Mouse (Mus musculus) gonadal fat pad, adult 2 months (tissue): ENCODE data around the gene Dscaml1. TPM values are rescaled to one million over a fixed set of nuclear protein-coding genes. Genes with fewer than 3 reads are reported as not detected.

Source experiments
- DNase-seq: peaks from one replicate; pipeline ENCODE4 v3.0.0-alpha.2; 2012; ENCODE audit warnings: low read depth
- polyA plus RNA-seq: library from polyadenylated mRNA; depleted of rRNA; stranded (reverse); fragments of >200 nt; gene quantifications from 2 replicates; pipeline ENCODE4 v1.2.3, GENCODE M21; 2012

The Dscaml1 gene
- polyA plus RNA-seq, 1 experiment = 1.2 TPM

GRCm38 (mm10) chr9:45411803-45412202, 14.6 kb upstream of the Dscaml1 start:
- DNase-seq = no peak

- DNase-seq = no peak
Observed at GRCm38 (mm10) chr9:45412287-45412686, 14.1 kb upstream of the Dscaml1 start.

GRCm38 (mm10) chr9:45412700-45413477, 13.5 kb upstream of the Dscaml1 start:
- no peak for DNase-seq

GRCm38 (mm10) chr9:45413478-45414140, 12.8 kb upstream of the Dscaml1 start:
- DNase-seq = no peak

- no peak for DNase-seq
Observed at GRCm38 (mm10) chr9:45415912-45416311, 10.5 kb upstream of the Dscaml1 start.

- DNase-seq = no peak
Observed at GRCm38 (mm10) chr9:45417245-45417644, 9.2 kb upstream of the Dscaml1 start.

GRCm38 (mm10) chr9:45418252-45418651, 8.2 kb upstream of the Dscaml1 start:
- DNase-seq = no peak

GRCm38 (mm10) chr9:45421209-45421608, 5.2 kb upstream of the Dscaml1 start:
- DNase-seq = no peak

- DNase-seq = no peak
Observed at GRCm38 (mm10) chr9:45422761-45423298, 3.6 kb upstream of the Dscaml1 start.

GRCm38 (mm10) chr9:45429392-45429791, 3.0 kb downstream of the Dscaml1 start:
- no peak for DNase-seq

- DNase-seq = no peak
Observed at GRCm38 (mm10) chr9:45429951-45430697, 3.7 kb downstream of the Dscaml1 start.

GRCm38 (mm10) chr9:45430698-45430959, 4.2 kb downstream of the Dscaml1 start:
- DNase-seq = no peak

GRCm38 (mm10) chr9:45431150-45431549, 4.7 kb downstream of the Dscaml1 start:
- no peak for DNase-seq

GRCm38 (mm10) chr9:45432639-45433038, 6.2 kb downstream of the Dscaml1 start:
- DNase-seq = no peak

- DNase-seq = no peak
Observed at GRCm38 (mm10) chr9:45433119-45433518, 6.7 kb downstream of the Dscaml1 start.

- DNase-seq = no peak
Observed at GRCm38 (mm10) chr9:45434171-45434570, 7.7 kb downstream of the Dscaml1 start.

- no peak for DNase-seq
Observed at GRCm38 (mm10) chr9:45439025-45439424, 12.6 kb downstream of the Dscaml1 start.

- peak; percentile 67 for DNase-seq
Observed at GRCm38 (mm10) chr9:45440083-45440784, 13.8 kb downstream of the Dscaml1 start.

GRCm38 (mm10) chr9:45444251-45444798, 17.9 kb downstream of the Dscaml1 start:
- DNase-seq = no peak

- no peak for DNase-seq
Observed at GRCm38 (mm10) chr9:45449658-45450057, 23.2 kb downstream of the Dscaml1 start.

GRCm38 (mm10) chr9:45451346-45451745, 24.9 kb downstream of the Dscaml1 start:
- DNase-seq = no peak

- DNase-seq = no peak
Observed at GRCm38 (mm10) chr9:45454032-45454431, 27.6 kb downstream of the Dscaml1 start.
